Mouse (Mus musculus): ENCODE measurements around the gene Hba-a1.
"Not testable (repeated sequence)": the region's sequence is repeated elsewhere in the genome, so short reads cannot be mapped to it uniquely, and the experiment has no call there.

Hba-a1 gene

DNA sequence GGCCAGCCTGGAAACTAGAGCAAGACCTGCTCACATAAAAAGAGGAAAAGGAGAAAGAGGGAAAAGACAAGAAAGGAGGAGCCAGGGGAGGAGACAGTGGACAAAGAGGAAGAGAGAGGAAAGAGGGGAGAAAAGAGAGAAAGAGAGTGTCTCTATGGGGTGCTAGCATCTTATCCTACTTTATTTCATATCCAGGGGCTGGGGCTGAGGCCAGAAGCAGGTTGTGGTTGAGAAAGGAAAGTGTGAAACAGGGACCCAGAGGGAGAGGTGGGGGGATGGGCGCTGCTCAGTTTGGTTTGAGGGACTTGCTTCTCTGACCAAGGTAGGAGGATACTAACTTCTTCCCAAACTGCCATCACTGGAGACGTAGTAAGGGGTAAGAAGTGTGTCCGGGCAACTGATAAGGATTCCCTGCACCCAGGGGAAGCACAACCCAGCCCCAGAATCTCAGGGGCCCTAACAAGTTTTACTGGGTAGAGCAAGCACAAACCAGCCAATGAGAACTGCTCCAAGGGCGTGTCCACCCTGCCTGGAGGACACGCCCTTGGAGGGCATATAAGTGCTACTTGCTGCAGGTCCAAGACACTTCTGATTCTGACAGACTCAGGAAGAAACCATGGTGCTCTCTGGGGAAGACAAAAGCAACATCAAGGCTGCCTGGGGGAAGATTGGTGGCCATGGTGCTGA is at the start of gene Hba-a1:
Hba-a1 (plus strand) TSS at position 421 of the 687 bp plus-strand sequence.
- not testable (repeated sequence) for DNase-seq (ENCODE audit: low spot score)

- no peak for DNase-seq (ENCODE audit: low spot score)
Measured at GRCm38 (mm10) chr11:32233895-32234294, 49.4 kb upstream of the Hba-a1 start.

DNA sequence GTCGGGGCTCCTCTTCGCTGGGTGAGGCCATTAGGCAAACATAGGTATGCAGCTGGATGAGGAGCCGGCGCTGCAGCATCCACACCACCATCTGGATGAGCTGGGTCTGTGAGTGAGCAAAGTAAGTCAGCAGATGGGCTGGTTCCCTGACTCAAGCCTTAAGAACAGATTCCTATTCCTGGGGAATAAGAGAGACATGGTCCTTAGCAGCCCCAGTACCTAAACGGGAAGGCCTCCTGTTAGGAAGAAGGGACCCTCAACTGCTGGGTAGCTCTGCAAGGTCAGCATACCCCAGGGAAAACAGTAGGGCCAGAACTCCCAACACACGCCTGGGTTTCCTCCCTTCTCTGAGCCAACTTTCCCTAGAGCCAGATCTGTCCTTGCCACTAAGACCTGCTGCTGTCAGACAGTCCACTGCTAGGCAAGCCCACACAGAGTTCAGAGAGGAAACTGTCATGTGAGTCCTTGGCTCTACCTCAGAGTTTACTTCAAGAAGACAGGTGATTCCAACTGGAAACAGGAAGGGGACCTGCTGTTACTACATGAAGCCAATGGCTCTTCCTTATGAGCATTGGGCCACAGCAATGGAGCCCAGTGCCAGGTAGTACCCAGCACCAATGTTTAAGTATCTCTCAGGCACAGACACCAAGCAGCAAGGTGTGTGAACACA is 48.4 kb upstream of the Hba-a1 start:
- DNase-seq (ENCODE audit: low spot score): no peak

- no peak for DNase-seq (ENCODE audit: low spot score)
Measured at GRCm38 (mm10) chr11:32235646-32236045, 47.7 kb upstream of the Hba-a1 start.

DNA sequence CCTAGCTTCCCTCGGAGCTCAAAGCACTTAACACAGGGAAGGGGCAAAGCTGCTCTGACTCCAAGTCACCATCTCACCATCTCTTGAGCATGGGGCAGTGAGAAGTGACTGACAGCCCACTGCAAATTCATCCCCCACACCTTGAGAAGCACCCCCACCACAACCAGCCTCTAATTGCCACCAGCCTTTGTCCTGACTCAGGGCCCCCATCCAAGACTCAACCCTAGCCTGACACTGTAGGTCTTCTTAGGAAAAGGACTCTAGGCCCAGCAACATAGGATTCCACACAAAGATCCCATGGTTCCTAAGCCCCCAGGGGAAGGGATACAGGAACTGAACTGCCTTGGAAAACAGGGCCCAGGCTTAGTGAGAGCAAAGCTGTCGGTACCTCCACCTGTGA is 47.2 kb upstream of the Hba-a1 start:
- no peak for DNase-seq (ENCODE audit: low spot score)

DNA sequence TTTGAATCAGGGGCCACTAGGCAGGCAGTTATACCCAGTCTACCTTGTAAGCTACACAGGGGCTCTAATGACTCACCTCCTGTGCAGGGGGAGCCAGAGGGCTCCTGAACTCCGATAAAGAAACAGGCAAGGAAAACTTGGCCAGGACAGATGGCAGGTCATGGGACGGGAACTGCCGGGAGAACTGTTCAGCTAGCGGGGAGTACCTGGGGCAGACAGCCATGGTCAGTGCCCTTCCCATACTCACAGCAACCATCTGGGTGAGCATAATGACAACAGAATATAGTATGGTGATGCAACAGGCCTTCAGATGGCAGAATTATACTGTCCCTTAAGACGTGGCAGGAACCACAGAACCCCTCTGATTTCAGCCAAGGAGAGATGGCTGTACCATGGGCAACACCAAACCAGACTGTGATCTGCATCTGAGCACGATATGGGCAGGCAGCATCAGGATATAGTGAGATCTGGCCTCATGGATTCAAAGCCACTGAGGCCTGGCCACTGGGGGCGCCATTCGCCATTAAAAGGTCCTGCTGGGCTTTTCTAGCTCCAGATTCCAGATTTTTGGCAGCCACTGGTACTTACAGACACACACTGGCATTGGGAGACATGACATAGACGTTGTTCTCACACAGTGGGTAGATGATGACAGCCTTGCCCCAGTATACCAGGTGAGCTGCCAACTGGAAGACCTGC is 46.5 kb upstream of the Hba-a1 start:
- DNase-seq (ENCODE audit: low spot score): peak; percentile 45

DNA sequence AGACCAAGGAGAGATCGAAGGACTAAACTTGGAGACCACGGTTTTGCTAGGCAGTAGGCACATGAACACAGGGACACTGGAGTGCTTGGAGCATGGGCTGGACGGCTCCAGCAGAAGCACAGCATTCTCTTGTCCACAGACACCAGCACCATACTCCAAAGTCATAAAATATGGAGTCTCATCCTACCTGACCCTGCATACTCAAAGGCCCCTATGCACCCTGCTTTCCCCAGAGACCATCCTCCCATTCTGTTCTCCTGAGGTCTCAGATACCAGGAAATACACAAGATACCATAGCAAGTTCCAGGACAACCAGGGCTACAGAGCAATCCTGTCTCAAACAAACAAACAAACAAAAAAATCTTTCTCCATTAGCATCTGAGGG is 45.9 kb upstream of the Hba-a1 start:
- DNase-seq (ENCODE audit: low spot score): no peak

DNA sequence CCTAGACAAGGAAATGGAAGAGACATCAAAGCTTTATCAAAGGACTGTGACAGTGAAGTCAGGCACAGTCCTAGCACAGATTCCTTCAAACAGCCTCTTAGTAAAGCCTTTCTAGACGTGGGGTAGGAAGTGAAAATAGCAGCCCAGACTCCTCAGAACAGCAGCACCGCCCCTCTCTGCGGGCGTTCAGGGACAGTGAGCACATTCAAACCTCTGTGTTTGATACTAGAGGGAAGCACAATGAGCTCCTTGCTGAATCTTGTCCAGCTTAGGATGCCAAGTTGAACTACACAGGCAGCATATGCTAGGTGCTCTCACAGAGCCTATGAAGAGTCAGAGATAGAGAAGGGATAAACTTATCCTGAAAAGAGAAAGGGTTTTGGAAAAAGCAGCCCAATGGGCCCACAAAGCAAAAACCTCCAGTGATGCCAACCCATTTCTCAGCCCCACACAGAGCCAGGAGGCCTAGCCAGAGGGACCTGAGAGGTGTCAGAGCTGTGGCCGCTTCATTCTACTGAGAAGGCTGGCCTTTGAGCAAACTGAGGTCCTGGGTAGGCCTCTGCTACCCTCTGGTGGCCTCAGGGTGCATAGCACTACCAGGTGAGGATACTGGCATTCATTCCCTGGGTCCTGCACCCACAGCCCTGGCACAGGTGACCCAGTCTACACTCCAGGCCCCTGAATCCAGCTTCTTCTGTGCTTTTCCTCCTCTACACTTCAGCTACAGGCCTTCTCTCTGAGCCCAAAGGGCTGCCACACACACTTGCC is 45.0 kb upstream of the Hba-a1 start:
- DNase-seq (ENCODE audit: low spot score): peak; percentile 63

GRCm38 (mm10) chr11:32241391-32241790 is 41.9 kb upstream of the Hba-a1 start:
- DNase-seq (ENCODE audit: low spot score): no peak

DNA sequence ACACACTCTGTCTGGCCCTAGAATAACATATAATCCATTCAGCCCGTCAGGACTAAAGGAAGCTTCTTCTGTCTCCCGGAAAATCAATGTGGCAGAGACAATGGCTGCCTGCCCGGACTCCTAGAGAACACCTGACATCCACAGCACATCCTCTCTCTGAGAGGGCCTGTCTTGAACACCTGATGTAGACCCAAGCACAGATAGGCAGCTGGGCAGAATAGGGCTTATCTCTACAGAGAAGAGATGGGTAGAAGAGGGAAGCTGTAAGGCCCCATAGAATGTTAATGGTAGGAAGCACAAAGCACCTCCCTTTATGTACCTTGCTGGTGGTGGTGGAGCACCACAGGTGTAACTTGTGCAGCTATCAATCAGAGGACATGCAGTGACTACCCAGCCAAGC is 41.1 kb upstream of the Hba-a1 start:
- no peak for DNase-seq (ENCODE audit: low spot score)

GRCm38 (mm10) chr11:32243205-32243955 is 39.9 kb upstream of the Hba-a1 start:
- DNase-seq (ENCODE audit: low spot score): no peak

DNA sequence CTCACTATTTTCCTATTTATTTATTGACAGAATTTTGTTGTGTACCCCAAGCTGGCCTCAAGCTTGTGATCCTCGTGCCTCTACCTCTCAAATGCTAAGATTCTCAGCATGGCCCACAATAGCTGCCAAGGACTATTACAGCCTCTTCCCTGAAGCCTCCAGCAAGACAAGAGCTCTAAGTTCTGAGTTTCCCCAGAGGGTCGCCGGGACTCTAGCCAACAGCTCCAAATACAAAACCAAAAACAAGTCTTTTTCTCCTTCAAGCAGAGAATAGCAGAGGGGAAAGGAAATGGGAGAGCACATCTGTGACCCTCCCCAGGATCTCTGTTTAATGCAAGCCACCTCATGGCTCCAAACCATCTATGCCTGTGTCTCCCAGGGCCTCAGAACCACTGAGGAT is 39.2 kb upstream of the Hba-a1 start:
- no peak for DNase-seq (ENCODE audit: low spot score)

DNA sequence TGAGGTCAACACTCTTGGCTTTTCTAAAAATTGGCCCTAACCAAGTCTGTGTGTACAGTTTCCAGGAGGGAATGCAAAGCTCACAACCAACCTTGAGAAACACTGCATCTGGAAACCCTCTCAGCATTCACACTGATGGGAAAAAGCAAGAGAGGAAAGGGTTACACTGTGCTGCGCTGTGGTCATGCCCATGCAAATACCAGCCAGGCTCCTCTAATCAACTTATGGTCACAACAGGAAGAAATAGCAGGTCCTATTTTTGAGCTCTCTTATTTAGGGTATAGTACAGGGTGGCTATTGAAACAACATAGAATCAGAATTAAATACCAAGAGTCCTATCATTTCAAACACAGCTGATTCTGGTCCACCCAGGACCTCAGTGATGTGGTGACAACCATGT is 38.7 kb upstream of the Hba-a1 start:
- DNase-seq (ENCODE audit: low spot score): no peak

- DNase-seq (ENCODE audit: low spot score): no peak
Measured at GRCm38 (mm10) chr11:32245614-32246013, 37.7 kb upstream of the Hba-a1 start.

DNA sequence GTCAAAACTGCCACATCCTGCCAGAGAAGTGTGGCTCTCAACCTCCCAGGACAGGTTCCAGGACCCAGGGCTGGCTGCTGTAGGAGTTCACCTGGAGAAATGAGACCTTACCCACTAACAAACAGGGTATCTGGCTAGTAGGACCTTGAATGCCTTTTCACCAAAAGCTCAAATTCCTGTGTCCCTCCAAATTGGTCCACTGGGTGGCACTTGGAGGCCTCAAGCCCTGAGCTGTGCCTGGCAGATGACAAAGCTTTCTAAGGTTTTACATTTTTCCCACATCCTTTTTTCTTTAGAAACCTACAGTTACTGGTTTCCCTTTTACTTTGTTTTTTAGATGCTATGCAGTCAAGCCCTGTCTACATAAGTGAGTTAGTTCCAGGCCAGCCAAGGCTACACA is 36.2 kb upstream of the Hba-a1 start:
- no peak for DNase-seq (ENCODE audit: low spot score)

DNA sequence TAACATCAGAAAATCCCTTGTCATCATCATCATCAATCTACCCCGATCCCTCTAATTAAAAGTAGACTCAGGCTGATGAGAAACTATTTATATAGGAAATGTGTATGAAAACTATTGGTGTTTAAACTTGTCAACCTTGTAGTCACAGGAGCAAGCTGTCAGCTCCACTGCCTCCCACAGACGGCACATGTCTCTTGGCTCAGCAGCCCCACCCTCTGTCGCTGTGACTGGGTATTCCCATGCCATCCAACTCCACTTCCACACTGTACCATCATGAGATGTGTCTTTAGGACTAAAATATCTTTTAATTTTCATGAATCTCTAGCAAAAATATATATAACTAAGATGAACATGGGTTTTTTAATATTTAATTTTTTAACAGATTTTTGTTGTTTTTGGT is 35.0 kb upstream of the Hba-a1 start:
- no peak for DNase-seq (ENCODE audit: low spot score)

DNA sequence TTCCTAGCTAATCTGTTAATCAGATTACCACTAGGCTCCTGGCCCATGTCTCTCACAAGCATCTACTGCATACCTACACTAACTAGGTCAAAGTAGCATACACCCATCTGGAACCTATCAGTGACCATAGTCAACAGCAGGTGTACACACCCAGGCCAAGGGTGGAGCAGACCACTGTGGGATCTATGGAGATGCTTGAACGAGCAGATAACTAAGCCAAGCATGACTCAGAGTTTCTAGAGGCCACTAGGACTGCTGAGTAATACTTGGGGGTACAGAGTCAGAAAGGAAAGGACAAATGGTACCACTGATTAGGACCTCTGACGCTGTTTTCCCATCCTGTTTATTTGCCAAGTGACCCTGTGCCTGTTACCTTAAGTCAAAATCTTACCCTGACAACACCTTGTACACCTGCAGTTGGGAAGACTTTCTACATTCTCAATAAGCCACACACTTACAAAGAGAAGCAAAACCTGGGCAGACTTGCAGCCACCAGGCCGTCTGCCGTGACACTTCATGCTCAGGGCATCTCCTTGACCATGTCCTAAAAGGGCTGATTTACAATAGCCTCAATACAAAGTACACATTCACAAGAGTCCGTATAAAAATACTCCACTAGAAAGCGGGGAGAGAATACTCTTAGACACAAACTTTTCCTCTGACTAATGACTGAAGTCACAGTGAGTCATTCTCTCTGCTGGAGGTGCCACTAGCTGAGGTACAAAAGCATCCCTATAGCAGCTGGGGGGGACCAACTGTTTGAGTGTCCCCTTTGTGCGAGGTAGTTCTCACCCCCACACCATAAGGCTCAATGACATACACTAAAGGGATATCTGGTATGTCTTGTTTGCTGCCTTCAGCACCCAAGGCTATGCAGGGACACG is 32.2 kb upstream of the Hba-a1 start:
- DNase-seq (ENCODE audit: low spot score): no peak

GRCm38 (mm10) chr11:32253121-32253520 is 30.2 kb upstream of the Hba-a1 start:
- DNase-seq (ENCODE audit: low spot score): no peak

DNA sequence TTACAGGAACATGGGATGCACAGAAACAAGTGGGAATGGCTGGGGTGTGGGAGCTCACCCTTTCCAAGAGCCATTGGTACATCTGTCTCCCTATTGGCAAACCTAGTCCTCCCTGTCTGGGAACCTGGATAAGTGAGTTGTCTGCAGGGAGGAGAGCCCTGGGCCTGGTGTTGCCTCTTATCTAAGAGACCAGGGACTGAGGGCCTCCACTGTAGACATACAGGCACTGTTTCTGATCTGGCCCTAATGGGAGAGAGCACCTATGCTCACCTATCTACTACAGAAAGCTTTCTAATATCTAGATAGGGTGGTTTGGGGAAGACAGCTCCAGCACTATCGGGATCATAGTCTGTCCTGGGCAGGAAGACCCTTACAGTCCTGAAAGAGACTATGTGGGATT is 27.2 kb upstream of the Hba-a1 start:
- no peak for DNase-seq (ENCODE audit: low spot score)

DNA sequence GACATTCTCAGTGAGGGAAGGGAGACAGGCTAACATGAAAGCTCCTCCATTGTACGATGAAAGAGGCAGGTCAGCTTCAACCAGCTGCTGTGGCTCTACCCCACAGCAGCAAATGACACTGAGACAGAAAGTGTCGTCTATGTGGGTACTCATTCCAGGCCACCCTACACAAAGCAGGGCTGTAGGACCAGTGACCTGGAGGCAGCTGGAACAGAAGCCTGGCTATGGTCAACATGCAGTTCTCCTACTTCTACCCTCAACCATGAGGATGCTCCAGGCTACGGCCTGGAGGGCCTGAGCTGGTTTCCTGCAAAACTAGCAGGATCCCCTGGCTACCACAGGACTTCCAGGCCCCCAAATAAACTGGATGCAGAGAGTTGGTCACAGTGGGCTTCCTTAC is 26.7 kb upstream of the Hba-a1 start:
- DNase-seq (ENCODE audit: low spot score): no peak
